Mouse (Mus musculus) left cerebral cortex, postnatal 10 days (tissue): Measurements from ENCODE around the gene Ndufaf8. TPM values are rescaled to one million over a fixed set of nuclear protein-coding genes. Genes with fewer than 3 reads are reported as not detected.

Experiments
- DNase-seq, 2 experiments: peaks; one replicate each; pipeline ENCODE4 v3.0.0; 2021 to 2022; ENCODE audit warnings: low spot score in 2 of 2, mixed read lengths in 1 of 2; ENCODE audit errors: extremely low spot score in 1 of 2
- intact Hi-C: fragments of 180-260 bp; cut with DNase I; formaldehyde crosslinking; loops from one replicate; pipeline ENCODE4 v1.15.1; 2025
- total RNA-seq, 2 experiments: library from RNA; stranded (reverse); gene quantifications; 2 replicates each; pipeline ENCODE4 v1.2.3; 2021

The Ndufaf8 gene
- total RNA-seq, 2 experiments from 2014 or later: 28.6 to 32.9 TPM

- intact Hi-C loops: loop anchor here (10.0 kb wide), 1 partner anchor 255 kb away; the partner anchor contains the start of gene Faap100
- no peak for DNase-seq
These were observed 21.3 kb downstream of the Ndufaf8 start for GRCm38 (mm10) chr11:120119936-120120541.

- intact Hi-C loops: no loop called here
- DNase-seq: peak; percentile 66 to 84
These were observed 22.1 kb downstream of the Ndufaf8 start for GRCm38 (mm10) chr11:120120642-120121420.

GRCm38 (mm10) chr11:120122126-120122525 lies 23.4 kb downstream of the Ndufaf8 start:
- intact Hi-C loops: no loop called here
- no peak for DNase-seq

GRCm38 (mm10) chr11:120126845-120127244 lies 28.1 kb downstream of the Ndufaf8 start:
- no peak for DNase-seq
- intact Hi-C loops: no loop called here

GRCm38 (mm10) chr11:120129281-120129680 lies 30.6 kb downstream of the Ndufaf8 start:
- intact Hi-C loops: no loop called here
- no peak for DNase-seq

- intact Hi-C loops: no loop called here
These were observed 35.4 kb downstream of the Ndufaf8 start for GRCm38 (mm10) chr11:120134148-120134547.

GRCm38 (mm10) chr11:120134847-120135530 lies 36.3 kb downstream of the Ndufaf8 start:
- DNase-seq: no peak
- intact Hi-C loops: no loop called here

More at GRCm38 (mm10) chr11:120134148-120134547, 35.4 kb downstream of the Ndufaf8 start:
- DNase-seq: no peak

- DNase-seq: no peak
- intact Hi-C loops: no loop called here
These were observed 37.5 kb downstream of the Ndufaf8 start for GRCm38 (mm10) chr11:120136195-120136594.

- DNase-seq: peak; percentile 49 to 52
- intact Hi-C loops: no loop called here
These were observed 38.3 kb downstream of the Ndufaf8 start for GRCm38 (mm10) chr11:120136796-120137624.

- intact Hi-C loops: no loop called here
- no peak for DNase-seq
These were observed 38.9 kb downstream of the Ndufaf8 start for GRCm38 (mm10) chr11:120137625-120138004.

- intact Hi-C loops: no loop called here
- DNase-seq: no peak
These were observed 40.6 kb downstream of the Ndufaf8 start for GRCm38 (mm10) chr11:120139309-120139731.

- intact Hi-C loops: no loop called here
- no peak for DNase-seq
These were observed 41.5 kb downstream of the Ndufaf8 start for GRCm38 (mm10) chr11:120140255-120140654.

- intact Hi-C loops: no loop called here
- peak; percentile 36 to 81 for DNase-seq
These were observed 43.9 kb downstream of the Ndufaf8 start for GRCm38 (mm10) chr11:120142601-120143051.

- DNase-seq: no peak
- intact Hi-C loops: no loop called here
These were observed 45.2 kb downstream of the Ndufaf8 start for GRCm38 (mm10) chr11:120143708-120144497.

GRCm38 (mm10) chr11:120148201-120148855 lies 49.6 kb downstream of the Ndufaf8 start:
- no peak for DNase-seq
- intact Hi-C loops: no loop called here

- DNase-seq: no peak
- intact Hi-C loops: no loop called here
These were observed 50.9 kb downstream of the Ndufaf8 start for GRCm38 (mm10) chr11:120149510-120150200.
